Mouse (Mus musculus) Patski (cell line): ENCODE data around the gene Galnt9. TPM values are rescaled to one million over a fixed set of nuclear protein-coding genes. Genes with fewer than 3 reads are reported as not detected.
A peak's percentile ranks its signal among the peaks of the same experiment; 100 is the strongest.

Source experiments
- ATAC-seq: fragments of 100-300 bp; one replicate; pipeline ENCODE4 v1.8.0; 2021
- CTCF ChIA-PET: fragments of 350-600 bp; sonication (Branson Sonifier 250); formaldehyde crosslinking; loops from one replicate; lab custom pipeline; 2022; ENCODE audit warnings: inconsistent platforms; lab: Charles Lee
- POLR2A ChIA-PET: fragments of 350-600 bp; sonication (Branson Sonifier 250); formaldehyde crosslinking; loops from one replicate; lab custom pipeline; 2022; ENCODE audit warnings: antibody characterized with exemption, inconsistent platforms; lab: Charles Lee
- DNase-seq: peaks from one replicate; pipeline ENCODE4 v3.0.0-alpha.2; 2011; ENCODE audit warnings: low read depth, low spot score
- H3K27me3 ChIP-seq: fragments of 371-371 bp; one replicate; pipeline ENCODE4 v1.5.1; 2021
- CTCF ChIP-seq: fragments of 100-300 bp; IDR thresholded peaks from one replicate; pipeline ENCODE4 v1.5.1; 2021
- in situ Hi-C: fragments of 300-500 bp; cut with MboI; formaldehyde crosslinking; loops from 3 replicates; pipeline ENCODE4 v1.11.1; 2018; ENCODE audit warnings: low pct_unique_long_range_greater_than_20kb, mixed read lengths
- polyA plus RNA-seq: library from polyadenylated mRNA; unstranded; gene quantifications from one replicate; pipeline ENCODE4 v1.2.3, GENCODE M21; 2021

Galnt9 gene
- polyA plus RNA-seq: not detected

DNA sequence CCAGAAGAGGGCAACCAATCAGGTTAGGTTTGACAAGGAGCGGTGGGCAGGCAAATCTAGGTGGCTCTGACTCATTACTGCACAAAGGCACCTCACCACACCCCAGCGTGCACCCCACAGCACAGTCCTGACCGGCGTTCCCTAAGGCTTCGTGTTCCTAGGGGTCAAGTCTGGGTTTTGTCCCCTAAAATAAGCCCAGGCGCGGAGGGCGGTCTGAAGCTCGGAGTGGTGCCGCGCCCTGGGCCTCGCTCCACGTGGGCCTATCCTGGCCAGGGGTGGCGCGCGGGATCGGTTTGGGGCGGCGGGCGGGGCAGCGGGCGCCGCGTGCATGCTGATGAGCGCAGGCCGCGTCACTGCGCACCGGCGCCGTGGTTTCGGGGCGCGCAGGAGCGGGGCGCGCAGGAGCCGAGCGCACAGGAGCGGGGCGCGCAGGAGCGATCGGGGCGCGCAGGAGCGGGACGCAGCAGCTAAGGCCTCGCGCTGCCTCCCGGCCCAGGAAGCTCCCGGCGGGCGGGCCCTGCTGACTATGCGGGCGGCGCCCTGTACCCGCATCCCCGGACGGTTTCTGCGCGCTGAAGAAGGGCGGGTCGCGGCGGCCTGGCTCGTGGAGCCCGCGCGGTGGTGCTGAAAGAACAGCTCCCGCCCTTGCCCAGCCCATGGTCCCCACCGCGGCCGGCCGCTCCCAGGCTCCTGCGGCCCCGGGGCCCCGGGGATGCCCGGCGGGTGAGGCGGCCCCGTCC, at the start of gene Galnt9:
Galnt9 (plus strand) TSS at position 405 of the 740 bp plus-strand sequence.
- ATAC-seq (peak; percentile 62), DNase-seq (no peak)
- ChIA-PET POLR2A (no interaction called here), CTCF (no interaction called here)
- in situ Hi-C loops: no loop called here
- peaks cover 38% of the 10 kb centered on the region for H3K27me3 ChIP-seq
- no peak for TF ChIP-seq CTCF

DNA sequence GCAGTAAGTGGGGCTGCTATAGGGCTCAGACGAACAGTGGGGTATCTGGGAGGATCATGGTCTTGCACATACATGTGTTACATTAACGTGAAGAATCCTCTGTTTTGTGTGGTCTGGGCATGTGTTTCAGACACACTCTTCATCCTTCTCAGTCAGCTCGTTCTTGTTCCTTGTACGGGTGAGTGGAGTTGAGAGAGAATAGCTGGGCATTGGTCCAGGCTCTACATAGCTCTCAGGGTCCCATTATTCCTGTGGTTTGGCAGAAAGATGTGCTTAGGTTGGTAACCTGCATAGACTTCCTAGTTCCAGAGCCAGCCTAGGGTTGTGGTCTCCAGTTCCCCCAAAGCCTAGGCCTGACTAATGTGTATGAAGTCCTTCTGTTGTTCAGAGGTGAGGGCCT, 49.8 kb upstream of the Galnt9 start:
- POLR2A ChIA-PET: interaction anchor here (0.6 kb wide), 1 partner anchor 56 kb away, joined by 4 read pairs; no protein-coding TSS in a partner anchor
- no peak for TF ChIP-seq CTCF
- ATAC-seq (peak; percentile 20), DNase-seq (no peak)
- peaks cover 4% of the 10 kb centered on the region for H3K27me3 ChIP-seq
- CTCF ChIA-PET: interaction anchor here (0.7 to 5.1 kb wide), 21 partner anchors 8 to 152 kb away, joined by 3 to 67 read pairs (median 4); partner anchors contain the start of gene Fbrsl1
- in situ Hi-C loops: loop anchor here (5.0 to 25.0 kb wide), 2 partner anchors 143 to 268 kb away; partner anchors contain the start of gene Ep400

DNA sequence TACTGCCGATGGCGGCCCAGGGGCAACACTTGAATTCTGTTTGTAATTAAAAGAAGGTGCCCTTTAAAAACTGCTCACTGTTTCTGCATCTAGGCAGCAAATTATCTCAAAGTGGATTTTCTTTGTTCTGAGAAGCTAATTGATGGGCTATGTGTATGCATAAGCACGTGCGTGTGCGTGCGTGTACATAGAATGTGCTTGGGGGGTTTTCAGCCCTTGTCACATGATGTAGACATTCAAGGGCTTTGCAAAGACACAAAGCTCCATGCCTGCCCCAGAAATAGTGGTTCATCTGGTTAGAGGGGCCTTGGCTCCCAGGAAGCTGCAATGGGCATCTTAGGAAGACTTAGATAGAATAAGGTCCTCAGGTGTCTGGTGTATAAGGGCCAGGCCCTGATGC, 49.1 kb upstream of the Galnt9 start:
- no peak for ATAC-seq
- in situ Hi-C loops: loop anchor here (25.0 kb wide), 1 partner anchor 267 kb away; the partner anchor contains the start of gene Ep400
- DNase-seq: no peak
- no peak for TF ChIP-seq CTCF
- H3K27me3 ChIP-seq: peaks cover 4% of the 10 kb centered on the region
- POLR2A ChIA-PET: interaction anchor here (0.6 to 0.9 kb wide), 2 partner anchors 15 to 55 kb away, joined by 3 to 4 read pairs; no protein-coding TSS in a partner anchor
- CTCF ChIA-PET: interaction anchor here (0.8 to 5.1 kb wide), 13 partner anchors 8 to 152 kb away, joined by 3 to 67 read pairs (median 4); partner anchors contain the start of gene Fbrsl1

GRCm38 (mm10) chr5:110497556-110497955, 46.6 kb upstream of the Galnt9 start:
- ChIA-PET CTCF (interaction anchor here (1.2 to 5.1 kb wide), 4 partner anchors 10 to 140 kb away, joined by 3 to 67 read pairs (median 4); no protein-coding TSS in a partner anchor), POLR2A (interaction anchor here (1.5 kb wide), 1 partner anchor 155 kb away, joined by 3 read pairs; the partner anchor contains the start of genes Ddx51 and Noc4l)
- DNase-seq (no peak), ATAC-seq (no peak)
- H3K27me3 ChIP-seq: peaks cover 4% of the 10 kb centered on the region
- in situ Hi-C loops: loop anchor here (25.0 kb wide), 1 partner anchor 265 kb away; the partner anchor contains the start of gene Ep400
- TF ChIP-seq CTCF: no peak

GRCm38 (mm10) chr5:110498071-110498470, 46.1 kb upstream of the Galnt9 start:
- ChIA-PET CTCF (interaction anchor here (1.2 to 1.9 kb wide), 3 partner anchors 10 to 26 kb away, joined by 3 to 5 read pairs (median 4); no protein-coding TSS in a partner anchor), POLR2A (interaction anchor here (1.5 kb wide), 1 partner anchor 155 kb away, joined by 3 read pairs; the partner anchor contains the start of genes Ddx51 and Noc4l)
- peaks cover 4% of the 10 kb centered on the region for H3K27me3 ChIP-seq
- no peak for ATAC-seq
- no peak for DNase-seq
- in situ Hi-C loops: loop anchor here (25.0 kb wide), 1 partner anchor 264 kb away; the partner anchor contains the start of gene Ep400
- TF ChIP-seq CTCF: no peak

DNA sequence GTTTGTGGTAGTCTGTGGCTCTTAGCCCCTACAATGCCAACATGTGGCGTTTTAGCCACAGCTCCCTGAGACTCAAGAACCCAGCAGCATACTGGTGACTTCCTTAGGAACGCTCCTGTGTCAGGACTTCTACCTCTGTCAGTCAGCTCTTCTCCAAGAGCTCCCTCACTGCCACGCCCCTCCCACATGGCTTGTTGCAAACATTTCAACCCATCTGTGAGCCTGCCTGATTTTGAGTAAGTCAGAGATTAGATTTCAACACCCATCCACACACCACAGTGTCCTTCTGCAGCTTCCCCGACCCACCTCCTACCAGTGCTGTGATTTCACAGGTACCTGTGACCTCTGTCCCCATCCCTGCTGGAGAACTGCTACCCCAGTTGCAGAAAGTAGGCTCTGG, 43.9 kb upstream of the Galnt9 start:
- DNase-seq: no peak
- ATAC-seq: no peak
- POLR2A ChIA-PET: no interaction called here
- in situ Hi-C loops: no loop called here
- H3K27me3 ChIP-seq: peaks cover 4% of the 10 kb centered on the region
- CTCF ChIA-PET: no interaction called here
- no peak for TF ChIP-seq CTCF

GRCm38 (mm10) chr5:110503361-110503760, 40.8 kb upstream of the Galnt9 start:
- in situ Hi-C loops: no loop called here
- POLR2A ChIA-PET: no interaction called here
- DNase-seq: no peak
- CTCF ChIA-PET: interaction anchor here (1.3 kb wide), 1 partner anchor 9 kb away, joined by 3 read pairs; no protein-coding TSS in a partner anchor
- peaks cover 4% of the 10 kb centered on the region for H3K27me3 ChIP-seq
- no peak for ATAC-seq
- TF ChIP-seq CTCF: no peak

DNA sequence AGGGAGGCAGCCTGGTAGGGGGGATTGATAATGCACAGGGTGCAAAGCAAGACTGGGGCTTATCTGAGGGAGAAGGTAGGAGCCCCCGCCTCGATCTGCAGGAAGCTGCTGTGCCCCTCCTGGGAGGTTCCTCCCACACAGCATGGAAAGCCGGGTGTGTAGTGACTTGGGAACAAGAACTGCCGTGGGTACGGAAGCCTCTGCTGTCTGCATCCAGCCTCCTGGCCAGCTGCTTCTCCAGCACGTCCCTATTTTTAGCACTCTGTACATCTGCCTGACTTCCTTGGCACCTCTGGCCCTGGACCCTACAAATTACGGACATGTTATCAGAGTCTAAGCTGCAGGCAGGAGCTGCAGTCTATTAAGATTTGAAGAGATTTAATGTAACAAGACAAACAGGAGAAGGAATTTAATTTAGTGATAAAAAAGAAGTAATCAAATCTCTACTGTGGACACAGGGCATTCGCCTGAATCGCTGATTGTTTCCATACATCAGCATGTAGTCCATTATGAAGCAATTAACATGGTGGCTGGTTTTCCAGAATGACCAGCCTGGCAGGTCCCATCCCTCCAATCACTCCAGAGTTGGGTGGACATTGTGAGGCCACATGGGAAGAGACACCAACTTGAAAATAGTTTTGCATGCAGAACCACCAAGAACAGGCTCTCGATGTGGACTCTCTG, 38.4 kb upstream of the Galnt9 start:
- TF ChIP-seq CTCF: no peak
- POLR2A ChIA-PET: no interaction called here
- H3K27me3 ChIP-seq: peaks cover 8% of the 10 kb centered on the region
- no peak for ATAC-seq
- no peak for DNase-seq
- CTCF ChIA-PET: interaction anchor here (0.9 to 1.5 kb wide), 2 partner anchors 10 to 12 kb away, joined by 4 to 5 read pairs; no protein-coding TSS in a partner anchor
- in situ Hi-C loops: no loop called here

- no peak for TF ChIP-seq CTCF
- POLR2A ChIA-PET: no interaction called here
- DNase-seq: no peak
- in situ Hi-C loops: no loop called here
- H3K27me3 ChIP-seq: peaks cover 13% of the 10 kb centered on the region
- CTCF ChIA-PET: interaction anchor here (1.5 kb wide), 1 partner anchor 9 kb away, joined by 4 read pairs; no protein-coding TSS in a partner anchor
- no peak for ATAC-seq
These were observed 37.9 kb upstream of the Galnt9 start for GRCm38 (mm10) chr5:110506295-110506616.

DNA sequence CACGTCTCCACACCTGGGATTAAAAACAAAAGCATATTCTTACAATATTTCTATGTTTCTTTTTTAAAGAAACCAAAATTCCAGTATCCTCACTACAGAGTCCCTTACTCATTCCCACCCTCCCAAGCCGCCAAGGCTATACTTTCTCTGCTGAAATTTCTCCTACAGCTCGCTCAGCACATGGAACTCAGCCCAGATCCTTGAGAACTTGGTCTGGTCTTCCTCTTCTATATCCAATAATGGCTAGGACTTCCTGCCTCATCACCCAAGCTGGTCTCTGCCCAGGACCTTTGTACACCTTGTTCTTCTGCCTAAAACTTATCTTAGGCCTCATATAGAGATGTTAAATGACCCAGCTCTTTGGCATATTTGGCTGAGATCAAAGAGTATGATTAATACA, 37.3 kb upstream of the Galnt9 start:
- CTCF ChIA-PET: interaction anchor here (1.2 to 1.5 kb wide), 3 partner anchors 9 to 13 kb away, joined by 4 to 5 read pairs (median 4); no protein-coding TSS in a partner anchor
- TF ChIP-seq CTCF: no peak
- in situ Hi-C loops: no loop called here
- no peak for ATAC-seq
- peaks cover 13% of the 10 kb centered on the region for H3K27me3 ChIP-seq
- POLR2A ChIA-PET: interaction anchor here (0.5 kb wide), 1 partner anchor 43 kb away, joined by 7 read pairs; no protein-coding TSS in a partner anchor
- no peak for DNase-seq
